Mouse (Mus musculus): ENCODE measurements around the gene Ankrd34c. TPM values are rescaled to one million over a fixed set of nuclear protein-coding genes. Genes with fewer than 3 reads are reported as not detected.

The Ankrd34c gene
- total RNA-seq, 2 experiments from 2014 or later = 0.83 to 1.4 TPM

- no peak for DNase-seq (ENCODE audit: low spot score in 2 of 2)
These were observed 59.3 kb downstream of the Ankrd34c start for GRCm38 (mm10) chr9:89678974-89679373.

Other genes with a start within 250 kb of the Ankrd34c start
- 1 to 10 TPM; 3.1 to 3.3 TPM for gene Minar1, start 115.3 kb downstream of the Ankrd34c start, total RNA-seq (2021)
- gene Tmed3, start 33.4 kb downstream of the Ankrd34c start, total RNA-seq (2021) = 10 to 100 TPM; 24.0 to 29.4 TPM
- gene Rasgrf1, start 171.4 kb upstream of the Ankrd34c start, total RNA-seq (2021) = 100 to 1,000 TPM; 248 to 271 TPM